Mouse (Mus musculus) midbrain, embryonic 14.5 days (tissue): Measurements from ENCODE around the gene Tjap1. TPM values are rescaled to one million over a fixed set of nuclear protein-coding genes. Genes with fewer than 3 reads are reported as not detected.

ENCODE experiments used
- microRNA counts: library from miRNA; unstranded; fragments of <30 nt; microRNA quantifications from one replicate; lab custom pipeline; 2016
- microRNA-seq: library from miRNA; unstranded; fragments of <30 nt; microRNA quantifications from one replicate; pipeline ENCODE4, GENCODE M21; 2016
- polyA plus RNA-seq: library from polyadenylated mRNA; unstranded; fragments of >200 nt; fragmentation: Nextera tagmentation; extraction: Ambion mirVana; gene quantifications from 2 replicates; pipeline ENCODE4 v1.2.1, GENCODE M21; 2014

Gene Tjap1
- polyA plus RNA-seq, 1 experiment from 2014 or later: 23.5 TPM

MicroRNA genes within 50 kb of the gene (microRNA counts, 519-probe panel; counts per million panel counts)
- microRNA mmu-miR-693-3p (lab: Ali Mortazavi, UCI) (not detected), microRNA mmu-miR-693-5p (lab: Ali Mortazavi, UCI) (not detected)

Small RNA genes within 50 kb of the gene (microRNA-seq; reads per million reads assigned to microRNA genes)
- gene Mir693: 0.44 reads per million

Other genes starting within 250 kb of the Tjap1 start
- 141 and 148 TPM in 2 replicates for gene Mrps18a, start 172.0 kb downstream of the Tjap1 start, polyA plus RNA-seq
- gene Rsph9, start 138.8 kb downstream of the Tjap1 start, polyA plus RNA-seq: 38.8 and 58.1 TPM in 2 replicates
- 22.4 and 22.8 TPM in 2 replicates for gene Mad2l1bp, start 129.5 kb downstream of the Tjap1 start, polyA plus RNA-seq
- gene Gtpbp2, start 122.0 kb downstream of the Tjap1 start, polyA plus RNA-seq: 27.2 and 35.4 TPM in 2 replicates
- gene Polh, start 80.4 kb downstream of the Tjap1 start, polyA plus RNA-seq: 5.9 and 6.3 TPM in 2 replicates
- gene Xpo5, start 80.2 kb downstream of the Tjap1 start, polyA plus RNA-seq: 42.3 and 54.3 TPM in 2 replicates
- 89.8 and 91.0 TPM in 2 replicates for gene Polr1c, start 35.0 kb downstream of the Tjap1 start, polyA plus RNA-seq
- gene Yipf3, start 34.9 kb downstream of the Tjap1 start, polyA plus RNA-seq: 86.7 and 90.0 TPM in 2 replicates
- 12.0 and 17.4 TPM in 2 replicates for gene Lrrc73, start 29.5 kb downstream of the Tjap1 start, polyA plus RNA-seq
- 13.7 and 22.2 TPM in 2 replicates for gene Dlk2, start 14.4 kb upstream of the Tjap1 start, polyA plus RNA-seq
- 8.5 and 9.6 TPM in 2 replicates for gene Abcc10, start 45.3 kb upstream of the Tjap1 start, polyA plus RNA-seq
- gene Zfp318, start 100.7 kb upstream of the Tjap1 start, polyA plus RNA-seq: 26.2 and 28.0 TPM in 2 replicates
- 1.00 and 4.2 TPM in 2 replicates for gene Crip3, start 145.9 kb upstream of the Tjap1 start, polyA plus RNA-seq
- gene Slc22a7, start 155.4 kb upstream of the Tjap1 start, polyA plus RNA-seq: not detected in 2 replicates
- 6.1 and 6.2 TPM in 2 replicates for gene Ttbk1, start 204.6 kb upstream of the Tjap1 start, polyA plus RNA-seq
- 17.2 and 20.4 TPM in 2 replicates for gene Dnph1, start 213.7 kb upstream of the Tjap1 start, polyA plus RNA-seq